Mouse (Mus musculus): ENCODE results near the gene Bckdhb. TPM values are rescaled to one million over a fixed set of nuclear protein-coding genes. Genes with fewer than 3 reads are reported as not detected.

Bckdhb gene
- polyA plus RNA-seq, 1 experiment: 5.4 TPM

DNA sequence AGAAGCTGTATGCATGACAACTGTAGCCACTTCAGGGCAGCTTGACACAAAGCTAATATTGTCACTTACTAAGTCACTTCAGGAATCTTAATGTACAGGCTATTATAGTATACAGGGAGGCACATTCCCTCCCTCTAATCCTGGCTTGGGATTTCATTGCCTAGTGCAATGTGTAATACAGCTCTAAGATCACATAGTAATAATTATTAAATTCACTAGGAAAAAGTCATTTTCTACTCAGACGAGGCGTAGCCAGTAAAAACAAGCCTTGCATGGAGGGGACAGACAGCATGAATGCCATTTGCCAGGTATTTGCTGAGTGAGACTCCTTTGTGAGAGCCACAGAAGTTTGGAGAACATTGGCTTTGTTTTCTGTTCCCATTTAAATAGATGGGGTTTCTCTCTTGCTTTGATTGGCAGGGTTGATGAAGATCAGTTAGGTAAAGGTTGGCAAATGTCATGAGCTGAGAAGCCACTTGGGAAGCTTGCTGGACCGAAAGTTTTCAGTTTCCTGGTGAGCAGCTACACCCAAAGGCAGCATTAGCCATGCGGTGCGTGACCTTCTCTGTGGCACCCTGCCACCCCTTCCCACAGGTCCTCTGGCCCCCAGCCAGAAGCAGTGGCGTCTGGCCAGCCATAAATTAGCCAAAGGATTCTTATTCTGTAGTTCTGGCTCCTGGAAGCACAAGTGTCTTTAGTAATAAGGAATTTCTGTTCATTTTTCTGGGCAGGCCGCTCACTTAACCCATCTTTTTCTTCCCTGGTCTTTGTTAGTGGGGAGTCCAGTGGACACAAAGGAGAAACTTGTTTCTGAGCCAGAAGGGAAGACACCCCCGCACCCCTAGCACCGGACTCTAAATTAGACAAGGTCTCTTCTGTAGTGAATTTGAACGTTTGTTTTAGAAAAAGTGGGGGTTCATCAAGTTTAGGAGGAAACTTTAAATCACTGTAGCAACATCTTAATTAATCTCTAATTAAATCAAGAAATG, 37.4 kb downstream of the Bckdhb start:
- WGBS: 84% methylated on average over 10 of the region's 10 CpGs
- no peak for DNase-seq (ENCODE audit: low read depth in 1 of 2, low spot score in 2 of 2)
- no peak overlapping the region for H3K27ac ChIP-seq (ENCODE audit: insufficient read depth, low read length)

DNA sequence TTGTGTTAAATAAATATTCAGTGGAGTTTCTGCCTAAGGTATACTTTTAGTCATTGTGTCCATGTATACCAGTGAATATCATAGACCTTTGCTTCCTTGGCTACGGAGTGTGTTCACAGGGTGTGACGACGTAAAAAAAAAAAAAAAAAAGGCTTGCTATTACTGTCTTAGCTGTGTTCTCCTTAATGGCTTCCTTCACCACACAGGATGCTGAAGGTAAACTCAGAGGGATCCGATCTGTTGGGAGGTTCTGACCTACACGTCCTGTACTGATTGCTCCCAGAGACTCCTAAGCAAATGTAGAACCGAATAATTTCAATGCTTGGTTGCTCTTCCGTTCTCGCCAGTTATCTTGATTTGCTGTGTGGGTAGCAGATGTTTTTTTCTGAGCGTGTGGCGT, 38.4 kb downstream of the Bckdhb start:
- WGBS: 74% methylated on average over 10 of the region's 10 CpGs
- H3K4me1 ChIP-seq (ENCODE audit: control insufficient read depth, insufficient read depth, insufficient read length): no peaks in the 10 kb centered on the region
- TF ChIP-seq CTCF (IDR thresholded peaks at IDR 0.05; ENCODE audit: extremely low read depth, insufficient read depth, insufficient read length, insufficient replicate concordance): no peak
- no peak for TF ChIP-seq POLR2A (IDR thresholded peaks at IDR 0.05; ENCODE audit: low read depth, low read length)
- H3K27me3 ChIP-seq (ENCODE audit: control insufficient read depth, insufficient read depth, low read length): no peaks in the 10 kb centered on the region
- H3K36me3 ChIP-seq (ENCODE audit: control insufficient read depth, insufficient read depth, low read length): no peaks in the 10 kb centered on the region
- H3K4me3 ChIP-seq (ENCODE audit: extremely low read depth, insufficient read depth, insufficient read length): no peak overlapping the region
- DNase-seq (ENCODE audit: low read depth in 1 of 2, low spot score in 2 of 2): no peak
- no peak overlapping the region for H3K27ac ChIP-seq (ENCODE audit: insufficient read depth, low read length)

More for the DNA sequence above, 37.4 kb downstream of the Bckdhb start:
- Histone ChIP-seq H3K36me3 (ENCODE audit: control insufficient read depth, insufficient read depth, low read length) (no peaks in the 10 kb centered on the region), H3K4me1 (ENCODE audit: control insufficient read depth, insufficient read depth, insufficient read length) (no peaks in the 10 kb centered on the region), H3K27me3 (ENCODE audit: control insufficient read depth, insufficient read depth, low read length) (no peaks in the 10 kb centered on the region), H3K4me3 (ENCODE audit: extremely low read depth, insufficient read depth, insufficient read length) (no peak overlapping the region)
- TF ChIP-seq POLR2A (IDR thresholded peaks at IDR 0.05; ENCODE audit: low read depth, low read length): no peak
- TF ChIP-seq CTCF (IDR thresholded peaks at IDR 0.05; ENCODE audit: extremely low read depth, insufficient read depth, insufficient read length, insufficient replicate concordance): no peak

DNA sequence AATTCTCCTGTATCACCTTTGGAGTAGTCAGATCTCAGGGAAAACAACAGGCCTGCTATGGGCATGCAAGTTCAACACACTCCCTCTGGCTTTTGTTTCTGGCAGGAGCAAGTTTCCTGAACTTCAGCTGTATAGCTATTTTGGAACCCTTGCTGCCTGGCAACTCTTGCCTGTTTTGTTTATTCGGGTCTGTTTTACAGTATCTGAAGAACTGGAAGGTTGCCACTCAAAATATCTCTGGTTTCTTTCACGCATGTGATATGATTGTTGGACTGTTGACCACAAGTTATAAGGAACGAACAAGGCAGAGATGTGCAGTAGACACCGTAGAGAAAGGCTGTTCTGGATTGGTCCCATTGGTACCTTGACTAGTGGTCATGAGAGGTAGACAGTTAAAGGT, 39.4 kb downstream of the Bckdhb start:
- no peak overlapping the region for H3K4me3 ChIP-seq (ENCODE audit: extremely low read depth, insufficient read depth, insufficient read length)
- H3K27me3 ChIP-seq (ENCODE audit: control insufficient read depth, insufficient read depth, low read length): no peaks in the 10 kb centered on the region
- TF ChIP-seq CTCF (IDR thresholded peaks at IDR 0.05; ENCODE audit: extremely low read depth, insufficient read depth, insufficient read length, insufficient replicate concordance) (no peak), POLR2A (IDR thresholded peaks at IDR 0.05; ENCODE audit: low read depth, low read length) (no peak)
- no peak overlapping the region for H3K27ac ChIP-seq (ENCODE audit: insufficient read depth, low read length)
- DNase-seq (ENCODE audit: low read depth in 1 of 2, low spot score in 2 of 2): no peak
- WGBS: 87% methylated on average over 4 of the region's 4 CpGs
- H3K4me1 ChIP-seq (ENCODE audit: control insufficient read depth, insufficient read depth, insufficient read length): no peaks in the 10 kb centered on the region
- H3K36me3 ChIP-seq (ENCODE audit: control insufficient read depth, insufficient read depth, low read length): no peaks in the 10 kb centered on the region

DNA sequence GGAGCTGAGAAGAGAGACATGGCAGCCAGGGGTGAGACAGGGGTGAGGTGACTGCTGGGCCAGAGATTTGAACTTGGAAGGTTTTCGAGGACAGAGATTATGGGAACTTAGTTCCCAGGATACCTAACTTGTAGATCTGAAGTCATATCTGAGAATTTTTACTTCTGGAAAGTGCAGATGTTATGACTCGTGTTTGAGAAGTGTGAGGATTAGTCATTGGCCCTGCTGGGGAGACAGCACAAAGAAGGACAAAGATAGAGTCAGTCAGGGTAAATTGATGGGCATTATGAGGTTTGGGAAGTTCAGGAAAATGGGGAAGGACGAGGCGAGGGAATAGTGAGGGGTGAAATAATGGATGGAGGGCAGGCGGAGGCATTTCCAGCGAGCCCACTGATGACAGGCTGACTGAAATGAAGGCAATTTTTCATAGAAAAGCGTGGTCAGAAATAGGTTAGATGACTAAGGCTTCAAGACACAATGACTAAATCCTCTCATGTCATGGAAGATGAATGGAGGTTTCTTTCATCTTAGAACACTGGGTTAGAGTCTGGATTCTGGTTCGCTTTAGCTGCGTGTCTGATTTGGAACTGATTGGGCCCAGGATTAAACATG, 42.6 kb downstream of the Bckdhb start:
- no peaks in the 10 kb centered on the region for H3K36me3 ChIP-seq (ENCODE audit: control insufficient read depth, insufficient read depth, low read length)
- H3K4me3 ChIP-seq (ENCODE audit: extremely low read depth, insufficient read depth, insufficient read length): no peak overlapping the region
- no peaks in the 10 kb centered on the region for H3K4me1 ChIP-seq (ENCODE audit: control insufficient read depth, insufficient read depth, insufficient read length)
- no peaks in the 10 kb centered on the region for H3K27me3 ChIP-seq (ENCODE audit: control insufficient read depth, insufficient read depth, low read length)
- H3K27ac ChIP-seq (ENCODE audit: insufficient read depth, low read length): no peak overlapping the region
- 93% methylated on average over 9 of the region's 9 CpGs for WGBS
- TF ChIP-seq POLR2A (IDR thresholded peaks at IDR 0.05; ENCODE audit: low read depth, low read length) (no peak), CTCF (IDR thresholded peaks at IDR 0.05; ENCODE audit: extremely low read depth, insufficient read depth, insufficient read length, insufficient replicate concordance) (no peak)
- no peak for DNase-seq (ENCODE audit: low read depth in 1 of 2, low spot score in 2 of 2)

DNA sequence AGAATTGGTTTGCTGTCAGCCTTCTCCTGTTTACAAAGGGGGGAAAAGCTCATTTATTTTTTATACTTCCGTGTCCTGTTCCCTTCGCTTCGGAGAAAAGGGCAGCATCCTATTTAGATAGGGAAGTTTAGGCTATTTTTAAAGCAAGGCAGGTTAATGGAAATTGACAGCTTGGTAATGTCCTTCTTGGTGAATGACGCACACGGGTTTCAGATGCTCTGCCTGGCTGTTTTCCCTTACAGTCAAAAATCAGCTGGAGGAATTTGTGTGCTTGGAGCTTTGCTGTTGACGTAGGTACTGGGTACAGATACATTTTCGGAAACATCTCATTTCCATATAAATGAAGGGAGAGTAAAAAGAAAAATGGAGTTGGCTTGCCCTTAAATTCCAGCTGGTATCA, 44.4 kb downstream of the Bckdhb start:
- no peak for DNase-seq (ENCODE audit: low read depth in 1 of 2, low spot score in 2 of 2)
- Histone ChIP-seq H3K36me3 (ENCODE audit: control insufficient read depth, insufficient read depth, low read length) (no peaks in the 10 kb centered on the region), H3K4me3 (ENCODE audit: extremely low read depth, insufficient read depth, insufficient read length) (no peak overlapping the region), H3K4me1 (ENCODE audit: control insufficient read depth, insufficient read depth, insufficient read length) (no peaks in the 10 kb centered on the region), H3K27me3 (ENCODE audit: control insufficient read depth, insufficient read depth, low read length) (no peaks in the 10 kb centered on the region), H3K27ac (ENCODE audit: insufficient read depth, low read length) (no peak overlapping the region)
- TF ChIP-seq CTCF (IDR thresholded peaks at IDR 0.05; ENCODE audit: extremely low read depth, insufficient read depth, insufficient read length, insufficient replicate concordance) (no peak), POLR2A (IDR thresholded peaks at IDR 0.05; ENCODE audit: low read depth, low read length) (no peak)
- 89% methylated on average over 7 of the region's 7 CpGs for WGBS

DNA sequence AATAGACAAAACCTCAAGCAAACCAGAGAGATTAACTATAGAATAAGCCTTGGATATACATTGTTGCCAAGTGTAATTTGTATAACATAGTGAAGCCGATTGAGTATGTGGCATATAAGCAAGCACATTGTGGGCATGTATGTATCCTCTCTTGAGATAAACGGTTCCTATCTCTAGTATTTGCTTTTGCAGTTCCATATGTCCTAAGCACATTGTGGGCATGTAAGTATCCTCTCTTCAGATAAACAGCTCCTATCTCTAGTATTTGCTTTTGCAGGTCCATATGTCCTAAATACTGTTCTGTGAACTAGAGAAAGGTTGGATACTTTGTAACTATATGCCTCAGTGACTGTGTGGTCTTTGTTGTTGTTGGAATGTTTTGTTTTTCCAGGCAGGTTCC, 48.5 kb downstream of the Bckdhb start:
- WGBS: 88% methylated on average over 2 of the region's 2 CpGs
- TF ChIP-seq POLR2A (IDR thresholded peaks at IDR 0.05; ENCODE audit: low read depth, low read length): no peak
- TF ChIP-seq CTCF (IDR thresholded peaks at IDR 0.05; ENCODE audit: extremely low read depth, insufficient read depth, insufficient read length, insufficient replicate concordance): no peak

More for the DNA sequence above, 48.5 kb downstream of the Bckdhb start:
- H3K4me3 ChIP-seq (ENCODE audit: extremely low read depth, insufficient read depth, insufficient read length): no peak overlapping the region
- H3K27me3 ChIP-seq (ENCODE audit: control insufficient read depth, insufficient read depth, low read length): no peaks in the 10 kb centered on the region
- no peaks in the 10 kb centered on the region for H3K4me1 ChIP-seq (ENCODE audit: control insufficient read depth, insufficient read depth, insufficient read length)
- no peak for DNase-seq (ENCODE audit: low read depth in 1 of 2, low spot score in 2 of 2)
- no peak overlapping the region for H3K27ac ChIP-seq (ENCODE audit: insufficient read depth, low read length)
- H3K36me3 ChIP-seq (ENCODE audit: control insufficient read depth, insufficient read depth, low read length): no peaks in the 10 kb centered on the region

Data from spleen, adult 2 months (tissue).